Mouse (Mus musculus) brain, embryonic 14.5 days (tissue): Measurements from ENCODE around the gene Mcf2l.

Experiments used
- CTCF ChIP-seq: fragments of 200-500 bp; IDR thresholded peaks from 2 replicates; pipeline ENCODE4 v1.5.1; 2012; ENCODE audit warnings: inconsistent platforms, mild to moderate bottlenecking, moderate library complexity, borderline replicate concordance; ENCODE audit not compliant: insufficient read depth, insufficient read length; ENCODE audit errors: extremely low read depth
- POLR2A ChIP-seq: fragments of 200-500 bp; IDR thresholded peaks from 2 replicates; pipeline ENCODE4 v1.6.1; 2012; ENCODE audit warnings: mild to moderate bottlenecking, inconsistent platforms, borderline replicate concordance; ENCODE audit not compliant: poor library complexity, insufficient read depth, insufficient read length, severe bottlenecking; ENCODE audit errors: extremely low read depth

DNA sequence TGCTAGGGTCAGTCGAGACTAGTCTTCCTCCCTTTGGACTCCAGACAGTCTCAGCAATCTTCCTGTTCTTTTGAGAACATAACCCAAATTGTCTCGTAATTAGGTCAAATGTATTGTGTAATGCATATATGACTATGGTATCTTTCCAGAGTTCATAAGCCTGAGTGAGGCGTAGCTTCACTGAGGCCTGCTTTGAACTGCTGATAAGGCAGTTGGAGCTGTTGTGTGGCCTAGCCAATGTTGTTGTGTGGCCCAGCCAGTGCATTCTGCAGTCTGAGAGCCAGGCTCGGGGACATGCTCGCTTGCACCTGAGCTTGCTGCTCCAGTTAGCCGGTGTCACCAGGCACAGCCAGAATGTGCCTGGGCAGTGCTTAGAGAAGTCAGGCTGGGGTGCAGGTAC is 27.2 kb upstream of the Mcf2l start:
- TF ChIP-seq CTCF, result no peak
- TF ChIP-seq POLR2A, result no peak
